Mouse (Mus musculus) embryo, embryonic 10.5 days (tissue): ENCODE measurements at regions not wholly inside any gene's neighbourhood (a gene's known extent, or its start where the extent isn't known, plus 50 kb on each side); places are given as distances from the start of the nearest gene placed in this dataset.
A peak's percentile ranks its signal among the peaks of the same experiment; 100 is the strongest.

Experiments
- DNase-seq: peaks from one replicate; pipeline ENCODE4 v3.0.0-alpha.2; 2015; ENCODE audit warnings: low spot score

- no peak for DNase-seq
These were observed 100.9 kb downstream of the Nup35 start for GRCm38 (mm10) chr2:80717979-80718378.

DNA sequence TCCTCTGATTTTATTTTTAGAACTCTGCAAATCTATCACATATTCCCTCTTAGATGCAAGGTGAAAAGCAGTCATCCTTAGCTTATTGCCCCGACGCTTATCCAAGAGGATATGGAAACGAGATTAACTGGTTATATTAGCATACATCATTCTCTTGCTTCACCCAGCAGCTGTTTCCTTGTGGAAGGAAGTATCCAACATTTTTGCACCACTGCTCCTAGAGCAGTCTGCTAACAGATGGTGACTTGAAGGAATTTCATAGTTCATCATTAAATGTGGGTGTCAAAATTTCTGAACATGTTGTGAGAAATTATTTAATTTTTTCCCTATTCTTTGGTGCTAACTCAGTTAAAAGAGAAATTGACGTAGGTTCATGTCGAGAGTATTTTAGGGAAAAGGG, 107.0 kb downstream of the Nup35 start:
- no peak for DNase-seq

DNA sequence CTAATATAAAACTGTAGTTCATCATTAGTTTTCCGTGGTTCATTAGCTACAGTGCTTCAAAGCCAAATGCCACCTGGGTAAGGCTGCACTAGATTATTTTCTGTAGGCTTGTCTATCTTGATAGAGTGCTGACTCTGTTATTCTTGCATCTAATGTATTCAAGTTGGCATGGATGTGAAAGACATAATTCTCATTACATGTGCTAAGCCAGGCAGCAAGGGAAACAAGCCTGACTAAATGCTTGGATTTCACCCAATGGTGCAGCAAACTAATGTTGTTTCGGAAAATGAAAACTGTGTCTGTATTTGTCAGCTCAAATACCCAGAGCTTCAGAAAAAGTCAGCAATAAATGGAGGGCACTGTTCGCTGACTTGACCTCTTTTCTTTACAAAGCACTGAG, 114.3 kb downstream of the Nup35 start:
- no peak for DNase-seq

DNA sequence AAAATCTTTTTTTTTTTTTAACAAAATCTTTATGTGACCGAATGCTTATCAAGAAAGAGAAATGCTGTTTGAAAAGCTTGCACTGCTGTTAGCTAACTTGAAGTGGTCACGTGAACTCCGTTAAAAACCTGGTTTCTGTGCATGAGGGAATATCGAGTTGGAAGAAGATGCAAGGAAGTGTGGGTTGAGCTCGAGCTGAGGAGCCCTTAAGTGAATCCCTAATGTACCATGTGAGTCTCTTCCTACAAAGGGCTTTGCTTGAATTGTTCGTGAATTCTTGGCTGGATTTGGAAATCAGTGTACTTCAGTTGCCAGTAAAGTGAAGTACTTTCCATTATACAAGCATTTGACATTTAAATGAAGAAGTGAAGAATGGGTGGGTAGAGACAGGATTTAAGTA, 129.7 kb downstream of the Nup35 start:
- DNase-seq, result no peak

- DNase-seq, result peak; percentile 80
These were observed 145.1 kb downstream of the Nup35 start for GRCm38 (mm10) chr2:80762013-80762612.

DNA sequence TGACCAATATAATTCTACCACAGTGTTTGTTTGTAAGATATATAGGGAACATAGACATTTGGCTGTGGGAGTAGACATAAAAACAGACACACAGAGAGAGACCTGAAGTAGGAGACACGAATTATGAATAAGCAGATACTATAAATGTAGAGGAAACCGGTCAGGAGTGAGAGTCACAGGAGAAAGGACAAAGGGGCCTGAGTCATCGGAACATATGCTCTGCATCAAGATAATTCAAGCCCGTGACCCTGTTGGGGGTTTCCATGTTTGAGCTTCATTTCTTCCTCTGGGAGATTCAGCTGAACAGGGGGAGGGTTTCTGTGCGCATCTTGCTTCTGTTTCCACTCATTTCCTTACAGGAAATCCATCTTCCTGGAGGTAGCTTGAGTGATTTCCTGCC, 154.1 kb downstream of the Nup35 start:
- peak; percentile 36 for DNase-seq

DNA sequence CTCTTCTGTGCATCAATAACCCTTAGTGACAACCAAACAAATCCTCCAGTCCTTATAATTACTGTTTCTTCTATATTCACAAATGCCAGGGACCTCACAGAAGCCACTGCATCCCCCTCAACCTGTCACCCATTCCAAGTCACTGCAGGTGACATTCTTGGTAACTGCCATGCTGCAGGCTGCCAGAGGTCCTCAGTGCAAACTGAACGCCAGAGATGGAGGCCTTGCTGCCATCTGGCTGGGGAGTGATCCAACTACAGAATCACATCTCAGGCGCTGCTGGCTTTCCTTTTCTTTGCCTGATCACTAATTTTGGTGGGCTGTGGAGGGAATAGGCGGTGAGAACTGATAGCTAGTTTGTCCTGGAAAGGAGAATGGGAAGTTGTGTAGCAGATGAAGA, 155.4 kb downstream of the Nup35 start:
- DNase-seq, result no peak

DNA sequence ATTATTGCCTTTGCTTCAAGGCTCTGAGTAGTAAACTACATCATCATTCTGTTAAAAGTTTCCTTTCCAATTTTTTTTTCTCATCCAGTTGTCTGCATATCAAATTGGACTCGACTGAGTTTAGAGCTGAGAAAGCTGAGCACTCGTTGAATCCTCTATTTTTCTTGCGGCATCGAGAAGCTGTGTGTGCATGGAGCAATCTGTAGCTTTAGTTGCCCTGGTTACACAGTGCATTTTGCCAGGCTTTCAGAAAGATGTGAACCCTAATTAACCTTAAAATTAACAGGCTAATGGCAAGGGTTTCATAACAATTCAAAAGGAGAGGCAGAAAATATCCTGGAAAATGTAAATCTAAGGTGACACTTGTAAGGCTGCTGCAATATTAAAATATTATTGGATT, 169.3 kb downstream of the Nup35 start:
- no peak for DNase-seq

GRCm38 (mm10) chr2:80793345-80794147, 176.5 kb downstream of the Nup35 start:
- no peak for DNase-seq

- no peak for DNase-seq
These were observed 177.1 kb downstream of the Nup35 start for GRCm38 (mm10) chr2:80794148-80794507.

GRCm38 (mm10) chr2:80819268-80819667, 202.2 kb downstream of the Nup35 start:
- no peak for DNase-seq

DNA sequence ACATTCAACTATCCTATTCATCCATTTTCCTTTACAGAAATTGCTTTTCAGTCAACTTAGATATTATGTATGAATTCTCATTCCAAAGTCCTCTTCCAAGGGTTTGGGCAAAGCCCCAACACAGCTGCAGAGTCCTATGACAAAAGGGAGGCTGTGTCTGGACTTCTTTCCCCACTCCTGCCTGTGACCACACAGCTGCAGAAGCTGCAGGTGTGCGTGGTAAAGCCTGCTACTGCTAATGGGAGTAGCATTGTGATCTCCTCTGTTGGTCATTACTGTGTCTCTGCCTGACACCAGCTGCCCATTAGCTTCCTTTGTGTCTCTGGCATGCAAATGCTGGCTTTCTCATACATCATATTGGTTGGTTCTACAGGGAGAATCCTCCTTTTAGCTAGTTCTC, 234.0 kb downstream of the Nup35 start:
- DNase-seq, result peak; percentile 16

DNA sequence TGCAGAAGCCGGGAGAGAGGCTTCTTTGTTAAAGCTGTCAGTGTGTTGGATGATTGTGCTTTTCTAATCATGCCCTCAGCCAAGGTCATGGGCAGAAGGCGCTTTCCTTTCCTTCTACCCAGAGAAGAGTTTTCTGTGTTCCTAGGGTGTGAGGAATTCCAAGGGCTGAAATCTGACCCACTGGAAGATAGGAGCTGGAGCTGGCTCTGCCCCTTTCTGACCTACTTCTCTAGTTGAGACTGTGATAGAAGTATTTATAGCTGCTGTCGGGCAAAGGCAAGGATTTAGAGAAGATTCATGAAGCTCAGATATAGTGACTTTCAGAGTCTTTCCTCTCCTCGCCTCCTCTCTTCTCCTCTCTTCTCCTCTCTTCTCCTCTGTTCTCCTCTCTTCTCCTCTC, 238.2 kb downstream of the Nup35 start:
- no peak for DNase-seq

DNA sequence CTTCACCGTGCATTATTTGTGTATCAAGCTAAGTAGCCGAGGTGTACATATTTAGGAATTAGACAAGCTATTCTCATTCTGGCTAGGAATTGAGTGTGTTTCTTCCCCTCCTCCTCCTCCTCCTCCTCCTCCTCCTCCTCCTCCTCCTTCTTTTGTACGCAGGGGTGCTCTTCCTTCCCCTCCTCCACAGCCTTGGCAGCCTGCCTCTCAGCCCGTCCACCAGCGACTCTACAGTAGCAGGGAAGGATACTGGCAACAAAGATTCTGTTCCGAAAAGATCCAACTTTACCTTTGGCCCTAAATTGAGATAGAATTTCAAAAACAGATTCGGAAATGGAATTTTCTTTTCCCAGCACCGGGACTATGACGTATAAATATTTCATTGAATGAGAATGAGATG, 253.0 kb downstream of the Nup35 start:
- DNase-seq, result no peak

DNA sequence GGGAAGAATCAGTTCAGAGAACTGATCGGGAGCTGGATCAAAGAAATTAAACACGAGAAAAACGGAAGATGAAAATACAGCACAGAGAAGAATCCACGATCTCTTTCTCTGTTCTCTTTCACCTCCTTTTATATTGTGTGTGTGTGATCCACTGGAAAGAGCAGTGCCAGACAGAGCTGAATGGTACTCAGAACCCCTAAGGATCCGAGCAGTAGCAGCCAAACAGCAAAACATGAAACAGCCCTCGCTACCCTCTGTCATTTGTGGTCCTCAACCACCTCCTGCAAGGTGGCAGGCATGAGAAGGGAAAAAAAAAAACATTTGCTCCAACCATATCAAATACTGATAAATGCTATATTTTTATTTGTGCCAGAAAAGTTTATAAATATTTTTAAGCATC, 253.4 kb downstream of the Nup35 start:
- no peak for DNase-seq

DNA sequence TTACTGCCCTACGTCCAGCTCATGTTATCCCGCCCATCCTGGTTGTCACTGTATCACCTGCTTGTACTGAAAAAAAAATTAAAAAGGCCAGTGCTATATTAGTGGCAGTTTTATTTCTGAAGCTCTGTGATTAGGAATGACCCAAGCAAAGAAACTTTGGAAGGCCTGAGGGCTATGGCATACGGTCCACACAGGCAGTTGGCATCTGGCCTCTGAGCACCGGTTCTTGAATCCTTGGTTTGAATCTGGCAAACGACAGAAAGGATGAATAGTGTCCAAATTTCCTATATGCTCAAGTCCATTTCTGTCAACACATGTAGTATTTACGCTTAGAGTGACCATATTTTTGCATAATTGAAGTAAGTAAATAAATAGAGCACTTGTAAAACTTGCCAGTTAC, 254.3 kb downstream of the Nup35 start:
- DNase-seq, result no peak

- DNase-seq, result no peak
These were observed 261.4 kb downstream of the Nup35 start for GRCm38 (mm10) chr2:80878437-80878836.

- DNase-seq, result no peak
These were observed 267.2 kb downstream of the Nup35 start for GRCm38 (mm10) chr2:80884231-80884630.

DNA sequence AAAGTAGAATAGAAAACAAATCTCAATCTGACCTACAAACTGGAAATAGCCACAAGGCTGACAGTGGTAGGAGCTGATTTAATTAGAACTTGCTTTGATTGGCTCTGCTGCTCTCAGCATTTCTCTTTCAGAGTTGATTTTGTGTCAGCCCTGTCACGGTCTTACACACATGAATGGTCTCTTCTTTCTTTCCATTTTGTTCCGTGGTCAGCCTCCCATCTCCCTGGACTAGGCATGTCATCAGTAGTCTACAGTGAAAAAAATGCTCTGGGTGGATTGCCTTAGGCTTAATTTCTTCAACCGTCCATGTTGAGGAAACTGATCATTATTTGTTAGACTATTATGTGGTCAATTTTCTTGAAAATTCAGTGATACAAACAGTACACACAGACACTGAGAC, 285.0 kb downstream of the Nup35 start:
- DNase-seq, result peak; percentile 6

GRCm38 (mm10) chr2:80913478-80913877, 296.4 kb downstream of the Nup35 start:
- no peak for DNase-seq

DNA sequence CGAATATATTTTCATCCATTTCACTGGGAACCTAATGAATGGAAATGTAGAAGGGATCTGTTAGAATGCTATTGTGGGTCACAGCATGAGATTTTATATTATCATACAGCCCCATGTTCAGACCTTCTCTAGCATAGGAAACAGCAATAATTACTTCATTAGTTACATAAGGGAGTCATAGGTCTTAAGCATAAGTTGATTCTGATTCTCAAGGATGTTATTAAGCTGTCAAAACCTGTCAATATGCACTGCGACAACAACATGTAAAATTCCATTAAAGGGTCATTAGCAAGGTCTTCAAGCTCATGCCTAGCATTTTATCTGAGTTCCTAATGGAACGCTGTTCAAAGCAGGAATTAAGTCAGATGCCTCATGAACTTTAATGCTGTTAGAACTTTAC, 328.5 kb downstream of the Nup35 start:
- no peak for DNase-seq

- no peak for DNase-seq
These were observed 349.7 kb downstream of the Nup35 start for GRCm38 (mm10) chr2:80966766-80967165.

DNA sequence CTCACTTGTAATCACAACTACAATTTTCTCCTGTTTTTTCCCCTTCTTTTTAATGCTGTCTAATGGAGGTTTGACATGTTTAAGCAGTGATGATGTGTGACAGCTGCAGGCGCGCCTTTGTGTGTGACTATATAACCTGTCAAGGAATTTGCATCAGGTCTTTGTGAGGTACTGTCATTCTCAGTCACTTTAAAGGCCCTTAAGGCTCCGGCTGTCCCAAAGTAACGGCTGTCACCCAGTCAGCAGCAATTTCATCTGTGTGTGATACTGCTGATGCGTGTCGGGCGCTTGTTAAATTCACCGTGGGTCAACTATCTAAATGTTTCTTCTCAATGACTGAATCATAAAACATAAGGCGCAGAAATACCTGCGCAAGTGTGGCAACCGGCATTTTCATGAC, 350.2 kb downstream of the Nup35 start:
- no peak for DNase-seq

GRCm38 (mm10) chr2:80969354-80969753, 352.3 kb downstream of the Nup35 start:
- DNase-seq, result no peak
